Mouse (Mus musculus): ENCODE data around the gene Vstm4. TPM values are rescaled to one million over a fixed set of nuclear protein-coding genes. Genes with fewer than 3 reads are reported as not detected.

Vstm4 gene
- total RNA-seq, 4 experiments from 2014 or later: 5.6 to 8.9 (median 7.5) TPM

DNA sequence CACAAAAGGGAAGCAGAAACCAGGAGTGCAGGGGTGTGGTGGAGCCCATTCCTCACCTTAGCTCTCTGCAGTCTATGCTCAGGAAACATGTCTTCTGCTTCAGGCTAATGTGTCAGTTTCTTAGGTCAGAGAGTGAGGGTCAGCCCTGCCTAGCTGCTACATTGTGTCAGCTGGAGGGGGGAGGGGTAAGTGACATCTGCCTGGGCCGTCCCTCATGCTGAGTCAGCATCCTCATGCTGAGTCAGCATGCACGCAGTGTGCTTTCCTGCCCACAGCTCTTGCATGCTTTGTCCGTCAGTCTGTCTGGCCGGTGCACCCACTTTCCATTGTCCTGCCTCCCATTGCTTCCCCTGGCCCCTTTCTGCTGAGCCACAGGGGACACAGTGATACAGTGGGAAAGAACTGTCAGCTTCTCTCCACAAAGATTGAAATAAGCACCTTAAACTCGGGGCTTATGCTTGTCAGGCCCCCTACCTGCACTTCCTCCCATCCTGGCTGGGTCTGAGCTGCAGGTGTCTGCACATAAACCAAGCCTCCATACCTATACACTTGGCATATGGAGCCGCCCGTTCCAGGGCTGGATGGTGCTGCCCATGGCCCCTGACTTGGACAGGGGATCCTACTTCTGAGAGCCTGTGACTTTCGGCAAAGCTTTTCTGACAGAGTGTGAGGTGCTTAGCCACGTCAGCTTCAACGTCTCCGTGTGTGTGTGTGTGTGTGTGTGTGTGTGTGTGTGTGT lies 3.4 kb downstream of the Vstm4 start:
- no peak for DNase-seq (ENCODE audit: low spot score)

GRCm38 (mm10) chr14:32861149-32861581 lies 4.6 kb downstream of the Vstm4 start:
- DNase-seq (ENCODE audit: low spot score): peak; percentile 50

DNA sequence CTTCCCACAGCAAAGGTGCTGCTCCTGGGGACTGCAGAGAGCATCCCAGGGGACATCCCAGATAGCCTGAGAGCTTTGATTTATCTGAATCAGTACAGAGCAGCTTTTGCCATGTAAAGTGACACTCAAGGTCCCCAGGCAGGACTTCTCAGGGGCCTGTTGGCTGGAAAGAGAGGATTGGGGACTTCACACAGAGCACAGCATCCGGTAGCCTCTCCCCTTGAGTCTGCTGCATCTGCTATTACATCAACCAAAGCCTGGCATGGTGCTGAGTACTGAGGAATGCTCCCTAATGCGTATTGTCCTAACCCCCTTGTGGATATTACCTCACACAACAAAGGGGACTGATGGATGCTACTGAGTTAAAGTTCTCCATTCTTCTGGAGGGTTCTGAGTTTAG lies 5.1 kb downstream of the Vstm4 start:
- no peak for DNase-seq (ENCODE audit: low spot score)

DNA sequence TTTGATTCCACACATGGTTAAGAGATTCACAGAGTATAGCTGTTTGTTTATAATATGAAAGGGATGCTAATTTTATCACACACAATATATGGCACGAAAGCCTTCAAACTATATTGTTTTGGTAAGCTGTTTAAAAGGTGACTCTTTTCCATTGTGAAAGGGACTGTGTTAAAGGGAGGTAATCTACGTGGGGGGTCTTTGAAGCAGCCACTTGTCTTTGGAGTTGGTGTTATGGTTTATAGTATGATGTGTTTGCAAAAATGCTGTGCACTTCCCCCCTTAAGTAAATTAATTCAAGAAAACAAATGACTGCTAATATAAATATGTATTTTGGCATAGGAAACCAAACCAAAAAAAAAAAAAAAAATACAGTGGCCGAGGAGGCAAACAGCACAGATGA lies 8.8 kb downstream of the Vstm4 start:
- no peak for DNase-seq (ENCODE audit: low spot score)

- no peak for DNase-seq (ENCODE audit: low spot score)
Observed at GRCm38 (mm10) chr14:32871963-32872362, 15.4 kb downstream of the Vstm4 start.

DNA sequence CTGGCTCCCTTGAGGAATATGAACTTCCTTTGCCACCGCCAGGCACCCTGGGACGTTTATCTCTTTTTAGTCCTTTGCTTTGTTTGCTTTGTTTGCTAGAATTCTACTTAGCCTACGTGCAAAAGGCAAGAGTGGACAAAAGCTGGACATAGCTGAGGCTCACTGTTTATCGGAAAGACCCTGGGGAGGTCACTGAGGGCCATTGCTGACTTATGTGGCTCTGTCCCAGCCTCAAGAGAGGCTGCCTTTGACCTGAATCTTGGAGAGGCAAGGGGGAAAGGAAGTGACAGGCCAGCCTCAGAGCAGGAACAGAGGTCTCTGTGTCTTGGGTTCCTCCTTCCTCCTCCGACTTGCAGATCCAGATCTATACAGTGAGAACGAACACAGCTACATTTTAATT lies 21.0 kb downstream of the Vstm4 start:
- DNase-seq (ENCODE audit: low spot score): no peak

- DNase-seq (ENCODE audit: low spot score): no peak
Observed at GRCm38 (mm10) chr14:32880332-32880731, 23.8 kb downstream of the Vstm4 start.

- peak; percentile 56 for DNase-seq (ENCODE audit: low spot score)
Observed at GRCm38 (mm10) chr14:32881693-32882092, 25.1 kb downstream of the Vstm4 start.

- DNase-seq (ENCODE audit: low spot score): peak; percentile 59
Observed at GRCm38 (mm10) chr14:32888876-32889674, 32.5 kb downstream of the Vstm4 start.

GRCm38 (mm10) chr14:32894341-32894853 lies 37.8 kb downstream of the Vstm4 start:
- DNase-seq (ENCODE audit: low spot score): peak; percentile 58

- no peak for DNase-seq (ENCODE audit: low spot score)
Observed at GRCm38 (mm10) chr14:32894878-32895277, 38.3 kb downstream of the Vstm4 start.

DNA sequence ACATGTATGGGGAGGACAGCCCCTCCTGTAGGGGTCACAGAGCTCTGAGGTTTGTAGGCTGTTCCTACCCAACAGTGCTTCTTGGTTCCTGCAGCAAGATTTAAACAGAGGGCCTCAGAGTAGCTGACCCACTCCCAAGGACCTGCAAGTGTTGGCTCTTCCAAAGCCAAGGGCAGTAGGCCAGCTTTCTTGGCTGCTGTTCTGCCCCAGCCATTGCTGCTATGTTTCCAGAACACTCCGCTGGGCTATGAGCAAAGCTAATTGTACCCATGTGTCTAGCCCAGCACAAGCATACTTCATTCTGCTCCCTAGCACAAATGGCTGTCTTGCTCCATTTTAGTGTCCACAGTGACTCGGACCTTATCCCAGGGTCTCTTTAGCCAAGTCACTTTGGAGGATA lies 40.3 kb downstream of the Vstm4 start:
- DNase-seq (ENCODE audit: low spot score): peak; percentile 79

GRCm38 (mm10) chr14:32903203-32903602 lies 46.6 kb downstream of the Vstm4 start:
- DNase-seq (ENCODE audit: low spot score): no peak

DNA sequence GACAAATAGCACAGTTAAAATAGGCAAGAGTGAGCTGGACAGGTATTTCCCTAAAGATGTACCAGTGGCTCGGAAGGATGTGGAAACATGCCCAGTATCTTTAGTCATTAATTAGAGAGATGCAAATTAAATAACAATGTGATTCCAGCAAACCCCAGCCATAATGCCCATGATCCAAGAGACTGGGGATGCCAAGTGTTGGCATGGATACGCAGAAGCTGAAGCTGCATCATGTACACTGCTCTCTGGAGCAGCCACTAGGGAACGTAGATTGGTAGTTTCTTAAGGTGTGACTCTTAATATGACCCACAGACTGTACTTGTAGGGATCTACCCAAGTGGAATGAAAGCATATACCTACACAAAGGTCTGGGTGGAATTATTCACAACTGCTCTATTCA lies 50.0 kb downstream of the Vstm4 start:
- no peak for DNase-seq (ENCODE audit: low spot score)

- no peak for DNase-seq (ENCODE audit: low spot score)
Observed at GRCm38 (mm10) chr14:32909112-32909511, 52.6 kb downstream of the Vstm4 start.

GRCm38 (mm10) chr14:32911187-32911586 lies 54.6 kb downstream of the Vstm4 start:
- DNase-seq (ENCODE audit: low spot score): no peak

DNA sequence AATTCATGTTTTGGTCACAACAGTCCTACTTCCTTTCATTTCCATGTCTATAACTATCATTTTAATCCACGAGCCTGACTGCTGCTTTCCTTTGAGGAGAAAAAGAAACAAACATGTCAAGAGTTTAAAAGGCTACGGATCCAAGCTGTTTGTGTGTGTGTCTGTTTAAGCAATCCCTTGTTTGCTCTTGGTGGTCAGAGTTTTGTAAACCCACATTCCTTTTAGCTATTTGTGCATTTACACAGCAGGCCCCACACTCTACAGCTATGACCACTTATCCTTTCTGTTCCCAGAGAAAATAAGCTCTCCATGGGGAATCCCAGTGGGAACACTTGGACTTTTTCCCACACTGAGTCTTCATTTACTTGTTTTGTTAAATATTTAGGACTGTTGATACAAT lies 58.8 kb downstream of the Vstm4 start:
- DNase-seq (ENCODE audit: low spot score): no peak

GRCm38 (mm10) chr14:32917919-32918318 lies 61.4 kb downstream of the Vstm4 start:
- no peak for DNase-seq (ENCODE audit: low spot score)

DNA sequence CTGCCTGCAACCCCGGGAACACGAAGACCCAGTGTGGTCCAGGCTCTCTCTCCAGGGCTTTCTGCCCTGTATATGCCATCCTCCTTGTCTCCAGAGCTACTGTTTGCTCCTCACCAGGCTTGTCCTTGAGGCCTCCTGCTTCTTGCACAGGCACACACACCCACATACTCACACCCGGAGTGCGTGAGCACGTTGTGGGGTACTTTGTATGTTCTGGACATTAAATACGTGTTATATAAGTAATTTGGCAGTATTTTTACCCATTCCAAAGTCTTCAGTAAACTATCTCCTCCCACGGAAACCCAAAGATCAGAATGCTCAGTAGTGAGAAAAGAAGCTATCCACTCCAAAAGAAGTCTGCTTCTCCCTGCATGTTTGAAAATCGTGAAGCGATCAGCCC lies 67.3 kb downstream of the Vstm4 start:
- DNase-seq (ENCODE audit: low spot score): no peak

- peak; percentile 43 for DNase-seq (ENCODE audit: low spot score)
Observed at GRCm38 (mm10) chr14:32931709-32932108, 75.2 kb downstream of the Vstm4 start.

DNA sequence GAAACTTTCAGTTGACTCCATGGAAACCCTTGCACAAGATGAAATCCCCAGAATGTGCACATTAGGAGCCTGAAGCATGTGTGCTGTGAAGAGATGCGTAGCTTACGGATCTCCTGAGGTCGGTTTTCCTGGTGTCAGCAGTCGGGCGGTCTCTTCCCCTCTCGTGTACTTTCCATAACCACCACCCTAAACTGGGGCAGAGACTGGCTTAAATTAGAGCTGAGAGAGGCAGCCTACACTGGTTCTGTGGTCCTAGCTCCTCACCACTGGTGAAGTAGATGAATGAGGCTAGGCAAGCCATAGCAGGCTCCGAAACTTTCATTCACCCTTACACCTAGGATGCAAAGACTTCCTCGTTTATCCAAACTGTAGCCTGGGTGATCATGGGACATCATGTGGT lies 75.7 kb downstream of the Vstm4 start:
- no peak for DNase-seq (ENCODE audit: low spot score)

DNA sequence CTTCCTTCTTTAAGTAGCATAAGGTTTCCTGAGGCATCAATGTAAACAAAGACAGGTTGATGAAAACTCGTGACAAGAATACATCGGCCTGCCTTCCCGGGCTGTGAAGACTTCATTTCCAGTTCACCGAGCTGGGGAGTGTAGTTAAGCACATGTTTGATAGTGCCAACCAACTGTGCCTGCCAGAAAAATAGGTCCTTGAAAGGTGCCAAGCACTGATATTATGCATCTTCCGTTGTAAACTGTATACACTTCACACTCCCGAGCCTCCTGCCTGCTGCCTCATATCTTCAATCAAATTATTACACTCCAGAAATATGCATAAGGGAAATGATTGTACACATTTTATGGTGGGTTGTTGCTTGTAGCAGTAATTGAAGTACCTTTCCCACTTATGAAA lies 77.5 kb downstream of the Vstm4 start:
- no peak for DNase-seq (ENCODE audit: low spot score)

DNA sequence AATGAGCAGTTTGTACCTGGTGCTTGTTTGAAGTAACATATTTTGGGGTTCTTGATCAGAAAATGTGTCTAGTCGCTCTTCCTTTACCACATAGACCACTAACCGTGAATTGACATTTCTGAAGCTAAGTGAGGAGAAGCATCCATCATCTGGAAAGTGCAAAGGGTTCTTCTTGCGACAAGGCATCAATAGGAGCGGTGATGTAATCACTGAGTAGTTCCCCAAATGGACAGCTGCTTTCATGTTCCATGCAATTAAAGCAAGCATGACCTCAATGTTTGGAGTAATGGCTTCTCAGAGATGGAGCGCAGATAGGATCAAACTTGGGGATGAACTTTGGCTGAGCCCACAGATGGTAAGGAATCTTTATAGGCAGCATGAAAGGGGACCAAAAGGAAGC lies 82.7 kb downstream of the Vstm4 start:
- no peak for DNase-seq (ENCODE audit: low spot score)

Measured in heart, adult 8-10 months (tissue).